Mouse (Mus musculus) mouse trophoblast stem cell (cell line): ENCODE data around the gene Trpc1.

ENCODE experiments used
- in situ Hi-C, 2 experiments: fragments of 300-500 bp; cut with MseI, MboI; formaldehyde crosslinking; loops; 2 replicates in 1 of 2; 3 replicates in 1 of 2; pipeline ENCODE4 v1.15.1; 2025

Gene Trpc1

GRCm38 (mm10) chr9:95697808-95698207, 52.4 kb downstream of the Trpc1 start:
- in situ Hi-C loops: loop anchor here in 1 of 2 experiments (10.0 kb wide), 2 partner anchors 103 to 153 kb away; no protein-coding TSS in a partner anchor

DNA sequence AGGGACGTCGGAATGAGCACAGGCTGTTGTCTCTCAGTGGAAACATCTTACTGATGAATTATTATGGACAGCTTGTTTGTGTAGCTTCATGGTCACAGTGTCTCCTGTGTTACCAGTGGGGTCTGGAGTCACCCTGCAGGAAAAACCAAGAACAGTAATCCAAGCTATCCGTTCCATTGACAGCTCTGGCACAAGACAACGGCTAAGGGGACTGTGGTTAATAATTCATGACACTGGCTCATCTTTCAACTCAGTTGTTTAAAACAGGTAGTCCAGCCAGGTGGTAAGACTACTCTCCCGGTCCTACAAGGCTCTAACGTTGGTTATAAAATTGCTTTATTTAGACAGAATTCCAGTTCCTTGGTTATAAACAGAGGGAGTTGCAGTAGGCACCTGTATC, 53.6 kb downstream of the Trpc1 start:
- in situ Hi-C loops: loop anchor here in 1 of 2 experiments (10.0 kb wide), 2 partner anchors 102 to 152 kb away; no protein-coding TSS in a partner anchor

DNA sequence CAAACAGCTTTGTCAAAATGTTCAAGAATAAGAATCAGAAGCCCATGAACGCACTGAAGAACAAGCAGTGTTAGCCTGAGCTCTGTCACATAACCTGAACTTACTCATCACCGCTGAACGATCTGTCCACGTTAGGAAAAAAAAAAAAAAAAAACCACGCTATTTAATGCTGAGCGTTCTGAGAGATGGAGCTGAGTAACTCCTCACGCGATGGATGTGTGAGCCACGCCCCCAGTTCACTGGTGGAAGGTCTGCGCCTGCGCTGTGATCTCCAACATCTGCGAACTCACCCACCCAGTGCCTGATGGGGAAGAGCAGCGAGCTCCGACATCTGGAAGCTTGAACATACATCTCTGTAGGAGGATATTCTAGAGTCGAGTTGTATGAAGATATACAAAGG, 55.2 kb downstream of the Trpc1 start:
- in situ Hi-C loops: loop anchor here in 1 of 2 experiments (10.0 kb wide), 2 partner anchors 100 to 150 kb away; no protein-coding TSS in a partner anchor

GRCm38 (mm10) chr9:95694526-95694925, 55.6 kb downstream of the Trpc1 start:
- in situ Hi-C loops: loop anchor here (5.0 to 10.0 kb wide), 3 partner anchors 100 to 152 kb away; no protein-coding TSS in a partner anchor

DNA sequence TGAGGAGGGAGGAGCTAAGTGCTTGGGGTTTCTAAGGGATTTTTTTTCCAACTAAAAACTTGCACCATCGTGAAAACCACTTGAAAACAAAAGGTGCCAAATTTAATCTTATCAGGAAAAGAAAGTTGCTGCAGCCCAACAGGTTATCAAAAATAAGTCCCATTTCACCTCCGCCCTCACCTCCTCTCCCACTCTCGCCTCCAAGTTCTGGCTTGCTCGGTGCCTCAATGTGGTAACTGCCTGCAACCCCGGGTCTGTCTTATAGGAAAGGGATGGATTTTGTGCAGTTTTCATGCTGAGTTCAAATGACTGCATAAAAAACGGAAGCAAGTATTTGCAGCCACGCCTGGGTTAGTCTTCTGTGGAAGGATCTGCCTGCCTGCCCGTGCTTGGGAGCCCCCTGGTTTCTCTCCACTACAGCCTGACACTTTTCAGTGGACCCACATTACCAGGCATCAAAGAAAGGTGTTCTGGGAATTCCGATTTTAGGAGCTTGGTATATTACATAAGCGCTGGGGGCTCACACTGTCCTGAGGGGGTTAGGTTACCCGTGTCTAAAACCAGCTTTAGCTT, 56.6 kb downstream of the Trpc1 start:
- in situ Hi-C loops: loop anchor here (5.0 to 10.0 kb wide), 3 partner anchors 99 to 151 kb away; no protein-coding TSS in a partner anchor

DNA sequence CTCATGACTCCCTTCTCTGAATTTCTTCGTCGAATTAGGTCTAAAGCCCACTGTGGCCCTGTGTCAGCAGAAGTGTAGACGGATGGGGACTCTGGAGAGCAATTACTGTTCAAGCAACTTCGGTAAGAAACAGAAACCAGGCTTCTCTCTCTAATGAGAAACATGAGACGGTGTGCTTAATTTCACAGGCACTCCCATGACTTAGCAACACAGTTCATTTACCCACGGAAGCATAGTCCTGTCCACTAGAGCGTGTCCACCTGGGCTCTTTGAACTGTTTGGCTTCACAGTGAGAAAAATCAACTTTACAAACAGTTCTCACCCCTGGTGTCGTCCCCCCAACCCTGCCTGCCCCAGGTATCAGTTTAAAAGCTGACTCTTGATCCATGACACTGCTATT, 57.4 kb downstream of the Trpc1 start:
- in situ Hi-C loops: loop anchor here (5.0 to 10.0 kb wide), 3 partner anchors 98 to 151 kb away; no protein-coding TSS in a partner anchor

GRCm38 (mm10) chr9:95688064-95688463, 62.1 kb downstream of the Trpc1 start:
- in situ Hi-C loops: no loop called here

DNA sequence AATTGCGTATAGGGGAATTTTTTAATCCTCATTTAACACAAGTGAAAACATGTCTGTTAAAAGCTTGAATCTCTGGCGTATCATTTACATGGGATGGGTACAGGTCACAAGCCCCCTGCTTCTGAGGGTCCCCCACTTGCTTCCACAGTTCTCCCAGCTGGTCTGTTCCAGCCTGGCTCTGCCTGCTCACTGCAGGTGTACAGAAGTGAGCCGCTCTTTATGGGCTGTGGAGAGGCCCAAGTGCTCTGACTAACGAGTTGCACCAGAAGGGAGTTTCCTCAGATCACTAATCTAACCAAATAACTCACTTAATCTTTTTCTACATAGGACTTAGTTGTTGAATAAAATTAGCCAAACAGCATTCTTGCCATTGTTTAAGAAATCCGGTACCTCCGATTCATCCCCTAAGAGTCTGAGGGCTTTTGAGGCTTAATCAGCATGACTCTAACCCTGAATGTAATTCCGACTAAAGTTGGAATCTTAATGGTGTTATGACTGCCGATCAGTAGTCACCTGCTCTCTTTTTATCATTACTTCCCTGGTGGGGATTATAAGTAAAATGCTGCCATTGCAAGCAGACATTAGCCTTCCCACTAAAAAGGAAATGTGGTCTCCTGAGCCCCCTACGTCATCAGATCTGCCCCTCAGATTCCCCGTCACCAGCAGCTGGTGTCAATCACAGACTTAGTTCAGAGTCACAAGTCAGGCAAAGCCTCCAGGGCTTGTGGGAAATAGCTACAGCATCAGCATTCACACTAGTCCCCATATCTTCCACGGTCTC, 64.3 kb downstream of the Trpc1 start:
- in situ Hi-C loops: no loop called here

GRCm38 (mm10) chr9:95680691-95681090, 69.5 kb downstream of the Trpc1 start:
- in situ Hi-C loops: no loop called here

DNA sequence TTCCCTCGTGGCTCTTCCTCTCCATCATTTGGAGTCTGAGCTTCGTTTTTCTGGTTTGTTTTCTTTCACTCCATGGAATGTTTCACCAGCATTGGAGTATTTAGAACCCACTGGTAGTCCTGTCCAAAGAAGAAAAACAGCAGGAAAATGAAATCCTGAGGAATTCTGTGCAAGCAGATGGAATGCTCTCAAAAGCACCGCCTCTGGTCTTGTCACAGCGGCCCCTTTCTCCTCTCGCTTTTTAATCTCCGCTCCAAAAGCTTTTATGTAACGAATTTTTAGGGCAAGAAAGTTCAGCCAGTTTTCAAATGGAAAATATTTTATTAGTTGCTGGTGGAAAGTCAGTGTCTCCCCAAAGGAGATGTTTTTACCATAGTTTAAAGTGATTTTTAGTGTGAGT, 70.2 kb downstream of the Trpc1 start:
- in situ Hi-C loops: no loop called here

- in situ Hi-C loops: no loop called here
Measured at GRCm38 (mm10) chr9:95676021-95676420, 74.2 kb downstream of the Trpc1 start.

DNA sequence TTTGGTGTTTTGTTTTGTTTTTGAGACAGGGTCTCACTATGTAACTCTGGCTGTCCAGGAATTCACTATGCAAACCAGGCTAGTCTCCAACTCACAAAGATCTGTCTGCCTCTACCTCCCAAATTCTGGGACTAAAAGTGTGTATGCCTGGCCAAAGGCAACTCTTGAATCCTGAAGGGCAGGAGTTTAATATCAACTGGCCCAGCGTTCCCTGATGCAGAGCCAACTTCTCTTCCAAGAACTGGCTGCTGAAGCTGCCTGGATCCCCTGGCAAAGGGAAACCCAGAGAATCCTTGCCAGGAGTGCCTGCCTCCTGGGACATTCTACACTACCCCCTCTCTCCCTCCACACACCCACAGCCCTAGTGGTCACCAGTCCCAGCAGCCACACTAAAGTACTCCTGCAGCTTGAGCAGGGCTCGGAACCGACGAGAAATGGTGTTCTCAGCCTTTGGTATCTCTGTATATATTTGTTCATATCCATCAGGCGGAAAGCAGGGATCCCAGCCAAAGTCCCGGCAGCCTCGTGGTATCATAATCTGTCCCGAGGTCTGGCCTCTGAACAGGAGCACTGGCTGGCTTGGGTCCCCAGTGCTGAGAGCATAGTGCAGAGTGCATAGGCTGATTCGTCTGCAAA, 75.0 kb downstream of the Trpc1 start:
- in situ Hi-C loops: no loop called here

GRCm38 (mm10) chr9:95672760-95673159, 77.4 kb downstream of the Trpc1 start:
- in situ Hi-C loops: no loop called here

DNA sequence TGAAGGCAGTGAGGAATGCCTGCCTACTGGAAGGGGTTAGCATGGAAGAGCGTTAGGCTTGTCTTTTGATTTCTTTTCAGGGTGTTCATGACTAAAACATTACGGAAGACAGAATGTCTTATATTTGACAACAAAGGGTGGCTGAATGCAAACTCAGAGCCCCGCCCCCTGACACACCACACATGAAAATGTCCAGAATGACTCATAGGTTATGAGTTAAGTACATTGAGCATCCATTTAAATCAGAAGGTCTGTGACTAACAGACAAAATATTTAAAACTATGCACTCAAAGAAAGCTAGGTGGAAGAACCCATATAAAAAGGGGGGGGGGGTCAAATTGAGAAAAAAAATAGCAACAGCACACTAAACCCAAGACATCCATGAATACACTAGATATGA, 77.8 kb downstream of the Trpc1 start:
- in situ Hi-C loops: no loop called here

- in situ Hi-C loops: no loop called here
Measured at GRCm38 (mm10) chr9:95668306-95668705, 81.9 kb downstream of the Trpc1 start.

DNA sequence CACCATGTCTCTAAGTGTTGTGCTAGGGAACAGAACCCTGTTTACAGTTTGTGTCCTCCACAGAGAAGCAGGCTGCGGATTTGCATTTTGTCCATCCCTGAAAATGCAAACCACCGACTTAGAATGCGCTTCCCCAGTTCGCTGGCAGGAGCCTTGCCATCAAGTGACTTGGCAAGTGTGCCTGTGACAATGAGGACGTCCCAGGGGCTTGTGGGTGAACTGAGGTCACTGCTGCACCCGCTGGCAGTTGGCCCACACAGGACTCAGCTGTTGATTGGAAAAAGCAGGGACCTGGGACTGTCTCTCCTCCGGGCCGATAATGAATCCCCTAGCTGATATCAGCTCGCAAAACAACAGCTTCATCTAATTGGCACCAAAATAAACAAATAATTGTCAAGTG, 82.3 kb downstream of the Trpc1 start:
- in situ Hi-C loops: no loop called here

GRCm38 (mm10) chr9:95665835-95666234, 84.3 kb downstream of the Trpc1 start:
- in situ Hi-C loops: no loop called here

DNA sequence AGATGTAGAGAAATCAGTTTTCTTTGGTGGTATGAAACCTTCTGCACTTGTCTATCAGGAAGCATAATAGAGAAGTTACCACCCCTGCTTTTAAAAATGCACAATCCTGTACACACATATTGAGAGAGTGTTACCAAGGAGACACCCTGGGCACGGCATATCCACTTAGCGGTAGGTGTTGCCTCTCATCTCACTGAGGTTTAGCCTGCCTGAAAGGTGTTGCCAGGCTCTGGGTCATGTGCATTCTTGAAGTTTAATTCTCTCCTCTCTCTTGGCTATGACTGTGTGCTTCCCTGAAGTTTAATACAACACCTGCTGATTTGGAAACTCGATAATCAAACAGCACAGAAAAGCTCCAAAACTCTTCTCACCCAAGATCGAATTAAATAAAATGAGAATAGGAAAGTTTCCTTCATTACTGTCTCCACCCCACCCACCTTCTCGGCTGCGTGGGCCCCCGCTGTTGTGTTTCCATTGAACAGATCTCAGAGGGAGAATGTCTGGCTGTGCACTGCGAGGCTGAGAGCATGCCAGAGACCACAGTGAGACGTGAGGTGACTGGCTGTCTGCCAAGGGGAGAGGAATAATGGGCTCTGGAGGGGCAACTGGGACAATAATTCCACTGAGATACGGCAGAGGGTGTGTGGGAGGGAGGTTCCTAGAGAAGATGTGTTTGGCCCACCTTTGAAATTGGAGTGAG, 85.7 kb downstream of the Trpc1 start:
- in situ Hi-C loops: no loop called here

GRCm38 (mm10) chr9:95657941-95658340, 92.2 kb downstream of the Trpc1 start:
- in situ Hi-C loops: no loop called here
